Mouse (Mus musculus): ENCODE results near the gene Phldb3.
A peak's percentile ranks its signal among the peaks of the same experiment; 100 is the strongest.

Phldb3 gene

DNA sequence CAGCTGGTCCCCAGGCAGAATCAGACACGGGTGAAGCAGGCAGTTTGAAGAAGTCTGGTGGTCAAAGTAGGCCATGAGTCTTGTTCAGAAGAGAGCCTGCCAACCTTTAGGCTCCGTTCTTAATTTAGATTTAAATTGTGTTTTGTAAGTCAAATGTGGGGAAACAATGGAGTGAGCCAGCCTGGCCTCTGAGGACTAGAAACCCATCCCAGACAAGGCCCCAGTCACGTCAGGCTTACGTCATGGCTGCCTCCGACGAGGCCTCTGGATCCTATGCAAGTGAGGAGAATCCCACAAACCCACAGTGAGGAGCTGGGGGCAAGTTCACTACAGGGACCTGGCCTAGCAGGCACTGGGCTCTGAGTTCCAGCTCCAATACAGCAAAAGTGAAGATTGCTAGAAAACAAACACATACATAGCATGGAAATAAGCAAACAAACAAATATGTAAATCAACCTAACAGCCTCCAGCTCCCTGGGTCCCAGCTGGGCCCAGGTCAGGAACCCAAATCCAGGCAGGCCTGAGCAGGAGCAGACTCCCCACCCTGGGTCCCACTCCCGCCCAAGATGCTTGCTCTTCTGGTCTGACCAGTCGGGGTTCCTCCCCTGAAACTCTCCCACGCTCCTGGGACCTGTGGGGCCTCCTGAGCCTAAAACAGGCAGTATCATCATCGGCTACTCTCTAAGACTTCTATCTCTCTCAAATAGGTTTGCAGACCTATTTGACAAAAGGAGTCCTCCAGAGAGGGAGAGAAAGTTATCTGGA lies 19.7 kb downstream of the Phldb3 start:
- no peak for DNase-seq (ENCODE audit: low read depth, low spot score)

DNA sequence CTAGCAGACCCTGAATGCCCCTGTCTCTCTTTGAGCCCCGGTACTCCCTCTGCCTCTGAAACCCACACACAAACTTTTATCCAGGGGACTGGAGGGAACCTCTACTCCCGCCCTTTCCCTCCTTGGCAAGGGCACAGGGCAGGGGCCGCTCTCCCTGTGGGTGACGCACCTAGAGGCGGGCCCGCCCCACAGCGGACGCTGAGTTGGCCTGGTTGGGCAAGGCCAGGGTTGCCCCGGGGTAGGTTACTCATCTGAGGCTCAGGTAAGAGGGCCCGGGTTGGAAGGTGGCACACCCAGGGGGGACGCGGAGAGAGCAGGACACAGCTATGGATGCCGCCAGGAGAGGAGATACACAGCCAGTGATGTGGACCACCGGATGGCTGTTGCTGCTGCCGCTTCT lies 25.7 kb downstream of the Phldb3 start, which contains the start of gene Lypd3:
TSS of gene Lypd3 (plus strand) at position 287 of the 400 bp plus-strand sequence.
- DNase-seq (ENCODE audit: low read depth, low spot score) = no peak

DNA sequence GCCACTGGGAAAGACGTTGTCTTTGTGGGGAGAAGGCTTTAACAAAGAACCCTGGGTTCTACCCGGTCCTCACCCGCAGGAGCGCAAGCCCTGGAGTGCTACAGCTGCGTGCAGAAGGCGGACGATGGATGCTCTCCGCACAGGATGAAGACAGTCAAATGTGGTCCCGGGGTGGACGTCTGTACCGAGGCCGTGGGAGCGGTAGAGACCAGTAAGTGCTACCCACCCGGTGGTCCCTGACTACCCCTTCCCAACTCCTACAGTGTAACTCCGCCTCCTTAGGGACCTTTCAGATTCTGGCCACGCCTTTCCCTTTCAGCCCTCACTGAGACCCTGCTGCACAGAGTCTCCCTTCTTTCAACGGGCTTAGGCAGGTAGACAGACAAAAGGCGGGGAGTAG lies 26.5 kb downstream of the Phldb3 start:
- no peak for DNase-seq (ENCODE audit: low read depth, low spot score)

- DNase-seq (ENCODE audit: low read depth, low spot score) = no peak
Observed at GRCm38 (mm10) chr7:24638026-24638856, 27.7 kb downstream of the Phldb3 start.

- no peak for DNase-seq (ENCODE audit: low read depth, low spot score)
Observed at GRCm38 (mm10) chr7:24640450-24640849, 29.9 kb downstream of the Phldb3 start.

DNA sequence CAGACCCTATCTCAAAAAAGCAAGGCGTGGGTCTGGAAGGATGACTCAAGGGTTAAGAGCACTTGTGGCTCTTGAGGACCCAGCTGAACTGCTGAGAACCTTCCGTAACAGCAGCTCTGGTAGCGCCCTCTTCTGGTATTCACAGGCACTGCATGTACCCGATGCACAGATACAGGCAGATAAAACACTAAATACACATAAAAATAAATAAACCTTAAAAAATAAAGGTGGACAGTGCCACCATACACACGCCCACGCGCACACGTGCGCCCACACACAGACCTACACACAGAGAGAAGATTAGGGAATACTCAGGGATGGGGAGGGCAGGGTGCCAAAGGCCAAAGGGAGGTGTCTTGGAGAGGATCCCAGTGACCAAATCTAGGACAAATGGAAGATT lies 31.9 kb downstream of the Phldb3 start:
- peak; percentile 16 for DNase-seq (ENCODE audit: low read depth, low spot score)

GRCm38 (mm10) chr7:24644492-24644891 lies 33.9 kb downstream of the Phldb3 start:
- no peak for DNase-seq (ENCODE audit: low read depth, low spot score)

DNA sequence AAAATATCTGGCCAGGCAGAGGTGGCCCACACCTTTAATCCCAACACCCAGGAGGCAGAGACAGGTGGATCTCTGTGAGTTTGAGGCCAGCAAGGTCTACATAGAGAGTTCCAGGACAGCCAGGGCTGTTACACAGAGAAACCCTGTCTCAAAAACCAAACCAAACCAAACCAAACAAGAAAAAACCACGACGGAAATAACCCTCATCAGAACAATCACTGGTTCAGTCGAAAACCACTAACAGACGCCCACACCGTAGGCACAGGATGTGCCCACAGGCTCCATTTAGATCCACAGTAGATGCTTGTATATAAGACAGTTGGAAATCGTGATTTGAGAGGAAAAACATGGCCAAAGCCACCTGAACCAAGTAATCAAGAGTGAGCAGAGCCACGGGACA lies 34.4 kb downstream of the Phldb3 start:
- no peak for DNase-seq (ENCODE audit: low read depth, low spot score)

DNA sequence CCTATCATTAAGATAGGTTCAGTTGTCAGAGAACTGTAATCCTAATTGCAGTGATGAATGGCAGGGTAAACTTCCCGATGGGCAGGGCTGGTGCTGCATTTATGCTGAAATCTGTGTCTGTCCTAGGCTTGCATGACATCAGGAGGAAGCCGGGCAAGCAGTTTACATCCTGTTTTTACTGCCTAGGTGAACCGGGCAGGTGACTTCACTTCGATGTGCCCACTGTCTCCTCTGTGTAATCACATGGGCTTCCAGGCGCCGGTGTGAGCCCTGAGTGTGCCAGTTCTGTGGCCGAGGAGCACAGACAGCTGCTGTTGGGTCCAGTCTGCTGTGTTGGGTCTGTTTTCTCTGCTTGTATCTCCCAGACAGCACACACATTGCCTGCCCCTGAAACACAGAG lies 35.9 kb downstream of the Phldb3 start:
- no peak for DNase-seq (ENCODE audit: low read depth, low spot score)

DNA sequence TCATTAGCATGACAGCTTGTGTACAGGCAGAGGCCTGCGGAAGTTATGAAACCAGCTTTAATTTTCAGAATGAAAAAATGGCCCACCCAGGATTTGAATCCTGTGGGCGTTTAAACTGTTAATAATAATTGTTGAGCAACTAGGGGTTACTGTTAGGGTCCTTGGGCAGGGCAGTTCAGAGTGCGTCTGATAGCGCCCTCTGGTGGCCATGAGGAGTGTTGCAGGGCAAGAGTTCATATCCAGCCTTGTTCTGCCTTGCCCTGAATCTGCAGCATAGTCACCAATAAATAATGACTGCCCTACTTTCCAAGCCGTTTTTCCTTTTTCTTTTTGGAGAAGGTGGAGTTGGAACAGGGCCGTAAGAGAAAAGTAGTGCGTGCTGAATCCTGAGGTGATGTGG lies 43.1 kb downstream of the Phldb3 start:
- DNase-seq (ENCODE audit: low read depth, low spot score) = peak; percentile 33

GRCm38 (mm10) chr7:24659737-24660357 lies 49.3 kb downstream of the Phldb3 start:
- DNase-seq (ENCODE audit: low read depth, low spot score) = no peak

- DNase-seq (ENCODE audit: low read depth, low spot score) = no peak
Observed at GRCm38 (mm10) chr7:24661118-24661904, 50.7 kb downstream of the Phldb3 start.

- DNase-seq (ENCODE audit: low read depth, low spot score) = peak; percentile 64
Observed at GRCm38 (mm10) chr7:24662575-24662974, 52.0 kb downstream of the Phldb3 start.

GRCm38 (mm10) chr7:24664301-24664700 lies 53.7 kb downstream of the Phldb3 start:
- DNase-seq (ENCODE audit: low read depth, low spot score) = no peak

GRCm38 (mm10) chr7:24664959-24665358 lies 54.4 kb downstream of the Phldb3 start:
- no peak for DNase-seq (ENCODE audit: low read depth, low spot score)

DNA sequence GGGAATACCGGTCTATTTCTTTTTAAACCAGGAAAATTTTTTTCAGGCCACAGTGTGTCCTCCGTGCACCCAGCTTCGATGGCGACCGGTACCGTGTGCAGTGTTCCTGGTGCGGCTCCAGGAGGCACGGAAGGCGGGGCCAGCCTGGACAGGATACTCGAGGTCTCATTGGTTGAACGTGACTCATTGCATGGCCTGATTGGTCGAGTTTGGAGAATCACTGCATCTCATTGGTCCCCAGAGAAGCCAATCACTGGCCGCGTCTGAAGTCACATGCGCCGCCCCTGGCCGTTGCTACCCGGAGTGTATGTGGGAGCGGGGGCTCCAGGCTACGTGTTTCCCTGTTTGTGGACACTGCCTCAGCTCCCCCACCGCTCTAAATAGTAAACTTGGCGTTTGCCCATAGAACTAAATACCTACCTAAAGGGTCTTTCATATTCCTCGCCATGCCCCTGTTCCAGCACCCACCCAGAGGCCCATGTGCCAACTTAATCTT lies 61.4 kb downstream of the Phldb3 start:
- DNase-seq (ENCODE audit: low read depth, low spot score) = no peak

DNA sequence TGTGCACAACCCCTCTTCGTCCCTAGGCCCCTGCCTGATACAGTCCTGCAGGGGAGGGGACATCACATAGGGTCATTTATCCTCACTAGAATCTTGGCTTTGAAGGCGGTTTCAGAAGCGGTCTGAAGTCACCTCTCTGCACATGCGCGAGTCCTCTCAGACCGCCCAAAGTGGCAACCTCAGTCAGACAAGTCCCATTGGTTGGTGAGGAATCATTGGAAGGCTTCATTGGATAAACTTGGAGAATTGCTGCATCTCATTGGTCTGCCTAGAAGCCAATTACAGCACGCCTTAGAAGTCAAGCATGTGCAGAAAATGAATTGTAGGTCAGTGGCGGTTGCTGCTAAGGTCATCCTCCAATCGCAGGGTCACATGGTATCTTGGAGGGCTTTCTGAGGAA lies 66.0 kb downstream of the Phldb3 start, which contains the start of gene Tex101:
TSS of gene Tex101 (minus strand) at position 101 of the 400 bp plus-strand sequence.
- DNase-seq (ENCODE audit: low read depth, low spot score) = no peak

Data from retina, postnatal 7 days (tissue).